Mouse (Mus musculus) heart, adult 2 months (tissue): Measurements from ENCODE around the gene Wdhd1. TPM values are rescaled to one million over a fixed set of nuclear protein-coding genes. Genes with fewer than 3 reads are reported as not detected.

Source experiments
- DNase-seq, 2 experiments: peaks; one replicate each; pipeline ENCODE4 v3.0.0; 2021
- H3K27ac ChIP-seq: fragments of 200-600 bp; 2 replicates; pipeline ENCODE4 v1.8.1; 2022
- H3K27me3 ChIP-seq: fragments of 200-500 bp; 2 replicates; pipeline ENCODE4 v1.6.1; 2012; ENCODE audit warnings: mild to moderate bottlenecking, low read length, inconsistent platforms, mixed read lengths; ENCODE audit not compliant: control insufficient read depth, insufficient read depth
- H3K36me3 ChIP-seq: fragments of 200-500 bp; 2 replicates; pipeline ENCODE4 v1.6.1; 2012; ENCODE audit warnings: low read length, inconsistent platforms; ENCODE audit not compliant: control insufficient read depth, insufficient read depth
- H3K4me1 ChIP-seq: fragments of 200-500 bp; 2 replicates; pipeline ENCODE4 v1.6.1; 2011; ENCODE audit warnings: low read length; ENCODE audit not compliant: control insufficient read depth, insufficient read depth
- H3K4me3 ChIP-seq: fragments of 200-600 bp; 2 replicates; pipeline ENCODE4 v1.8.1; 2022
- H3K79me2 ChIP-seq: fragments of 200-500 bp; replicated peaks from 2 replicates; pipeline ENCODE4 v1.6.1; 2012; ENCODE audit warnings: mild to moderate bottlenecking, inconsistent platforms, low read length, moderate library complexity, mixed read lengths; ENCODE audit not compliant: control insufficient read depth, insufficient read depth
- H3K9ac ChIP-seq: fragments of 200-500 bp; 2 replicates; pipeline ENCODE4 v1.6.1; 2012; ENCODE audit warnings: low read depth, mild to moderate bottlenecking, control low read depth, inconsistent platforms, low read length, mixed read lengths
- CTCF ChIP-seq: fragments of 200-600 bp; IDR thresholded peaks from 2 replicates; pipeline ENCODE4 v1.8.1; 2022; ENCODE audit warnings: antibody characterized with exemption, mild to moderate bottlenecking, moderate library complexity
- EP300 ChIP-seq: fragments of 200-500 bp; IDR thresholded peaks from 2 replicates; pipeline ENCODE4 v1.6.1; 2011; ENCODE audit warnings: low read depth, low read length, control low read depth; ENCODE audit not compliant: insufficient read depth
- POLR2A ChIP-seq: fragments of 200-500 bp; IDR thresholded peaks from 2 replicates; pipeline ENCODE4 v1.6.1; 2011; ENCODE audit warnings: mild to moderate bottlenecking, low read depth, low read length, control low read depth; ENCODE audit not compliant: insufficient read depth
- WGBS: fragments of 180-500 bp; shearing (Covaris S2); methylation state at CpG from one replicate; pipeline ENCODE4 v1.1.7; 2018; 5-methylcytosine and 5-hydroxymethylcytosine counted together
- intact Hi-C: fragments of 180-260 bp; cut with DNase I; formaldehyde crosslinking; loops from one replicate; pipeline ENCODE4 v1.15.1; 2025
- polyA plus RNA-seq: library from polyadenylated mRNA; depleted of rRNA; stranded (reverse); fragments of >200 nt; gene quantifications from 2 replicates; pipeline ENCODE4 v1.2.3, GENCODE M21; 2012; rRNA removed
- total RNA-seq, 2 experiments: library from RNA; stranded (reverse); gene quantifications; 2 replicates each; pipeline ENCODE4 v1.2.3; 2021

The Wdhd1 gene
- total and polyA plus RNA-seq, 3 experiments = 0.33 to 0.73 (median 0.48) TPM

DNA sequence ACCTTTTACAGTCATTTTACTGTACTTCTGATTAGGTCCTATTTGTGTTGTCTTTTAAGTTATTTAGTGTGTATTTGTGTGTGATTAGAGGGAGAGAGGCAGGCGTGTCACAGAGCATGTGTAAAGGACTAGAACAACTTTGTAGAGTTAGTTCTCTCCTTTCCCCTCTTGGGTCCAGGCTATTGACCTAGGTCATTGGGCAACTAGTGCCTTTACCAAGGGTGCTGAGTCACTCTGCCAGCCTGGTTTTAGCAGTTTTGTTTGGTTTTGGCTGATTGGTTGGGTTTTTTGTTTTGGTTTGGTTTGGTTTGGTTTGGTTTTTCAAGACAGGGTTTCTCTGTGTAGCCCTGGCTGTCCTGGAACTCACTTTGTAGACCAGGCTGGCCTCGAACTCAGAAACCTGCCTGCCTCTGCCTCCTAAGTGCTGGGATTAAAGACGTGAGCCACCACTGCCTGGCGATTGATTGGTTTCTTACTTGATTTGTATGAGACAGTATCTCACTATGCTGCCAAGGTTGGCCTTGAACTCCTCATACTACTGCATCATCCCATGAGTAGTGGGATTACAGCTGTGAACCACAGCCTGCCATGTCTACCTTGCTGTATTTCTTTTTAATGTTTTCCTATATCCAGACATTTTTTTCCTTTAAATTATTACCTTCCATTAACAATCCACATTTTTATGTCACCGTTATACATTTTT lies 71.2 kb downstream of the Wdhd1 start:
- no peaks in the 10 kb centered on the region for H3K79me2 ChIP-seq
- intact Hi-C loops = no loop called here
- H3K36me3 ChIP-seq = no peaks in the 10 kb centered on the region
- H3K27ac ChIP-seq = no peak overlapping the region
- no peak for TF ChIP-seq CTCF
- no peak for TF ChIP-seq EP300
- no peak for TF ChIP-seq POLR2A
- H3K4me1 ChIP-seq = no peaks in the 10 kb centered on the region
- no peaks in the 10 kb centered on the region for H3K27me3 ChIP-seq
- no peak for DNase-seq
- WGBS = 89% methylated on average over 5 of the region's 5 CpGs
- H3K9ac ChIP-seq = no peak overlapping the region
- H3K4me3 ChIP-seq = no peak overlapping the region

DNA sequence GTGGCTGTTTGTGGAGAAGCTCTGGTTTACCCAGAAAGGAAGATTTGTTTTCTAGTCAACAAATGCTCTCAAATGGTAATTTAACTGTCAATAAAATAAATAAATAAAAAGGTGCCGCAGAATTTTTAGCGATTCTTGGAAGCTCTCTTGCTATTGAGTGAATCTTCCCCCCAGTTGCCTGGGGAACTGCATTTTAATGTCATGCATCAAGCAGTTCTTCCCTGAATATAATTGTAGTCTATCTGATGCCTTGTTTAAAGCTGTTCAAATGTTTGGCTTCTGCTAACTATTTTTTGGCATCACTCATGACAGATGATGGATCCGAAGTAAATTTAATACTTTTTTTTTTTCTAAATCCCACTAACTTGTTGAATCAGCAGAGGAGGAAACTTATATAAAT lies 79.3 kb downstream of the Wdhd1 start:
- intact Hi-C loops = no loop called here
- Histone ChIP-seq H3K79me2 (no peaks in the 10 kb centered on the region), H3K4me1 (no peaks in the 10 kb centered on the region), H3K27me3 (no peaks in the 10 kb centered on the region), H3K27ac (no peak overlapping the region), H3K4me3 (no peak overlapping the region), H3K9ac (no peak overlapping the region), H3K36me3 (no peaks in the 10 kb centered on the region)
- 88% methylated on average over 3 of the region's 3 CpGs for WGBS
- DNase-seq = no peak
- TF ChIP-seq EP300 (no peak), CTCF (no peak), POLR2A (no peak)

DNA sequence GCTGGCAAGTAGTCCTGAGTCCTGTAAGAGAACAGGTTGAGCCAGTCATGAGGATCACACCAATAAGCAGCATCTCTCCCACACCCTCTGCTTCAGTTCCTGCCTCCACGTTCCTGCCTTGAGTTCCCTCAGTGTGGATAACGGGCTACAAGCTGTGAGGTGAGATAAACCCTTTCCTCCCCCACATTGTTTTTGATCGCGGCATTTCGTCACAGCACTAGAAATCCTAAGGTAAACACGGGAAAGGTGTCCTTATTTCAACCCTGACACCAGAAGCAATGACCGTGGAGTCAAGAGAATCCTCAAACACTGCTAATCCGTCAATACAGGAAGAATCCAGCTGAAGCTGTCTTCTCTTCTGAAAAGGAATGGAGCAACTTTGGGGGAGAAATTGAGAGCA lies 79.9 kb downstream of the Wdhd1 start:
- WGBS = 68% methylated on average over 8 of the region's 8 CpGs
- no peak for TF ChIP-seq CTCF
- no peak for TF ChIP-seq EP300
- no peak for TF ChIP-seq POLR2A
- no peaks in the 10 kb centered on the region for H3K79me2 ChIP-seq
- H3K4me1 ChIP-seq = no peaks in the 10 kb centered on the region
- no peak overlapping the region for H3K27ac ChIP-seq
- no peaks in the 10 kb centered on the region for H3K27me3 ChIP-seq
- no peak overlapping the region for H3K4me3 ChIP-seq
- intact Hi-C loops = no loop called here
- no peak overlapping the region for H3K9ac ChIP-seq
- no peaks in the 10 kb centered on the region for H3K36me3 ChIP-seq
- no peak for DNase-seq

DNA sequence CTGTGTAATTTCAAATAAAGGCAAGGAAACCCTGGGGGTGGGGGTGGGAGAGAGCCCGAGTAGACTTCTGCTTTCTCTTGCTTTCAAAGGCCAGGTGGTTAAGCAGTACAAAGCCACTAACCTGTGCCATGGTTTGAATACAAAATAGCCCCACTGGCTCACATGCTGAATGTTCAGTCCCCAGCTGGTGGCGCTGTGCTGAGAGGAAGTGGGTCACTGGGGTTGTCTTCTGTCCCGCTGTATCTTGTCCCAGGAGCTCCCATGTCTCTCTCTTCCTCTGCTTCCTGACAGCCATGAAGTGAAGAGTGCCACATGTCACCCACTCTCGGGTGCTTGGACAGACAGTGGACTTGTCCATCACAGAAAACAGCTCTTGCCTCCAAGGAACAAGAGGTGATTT lies 82.6 kb downstream of the Wdhd1 start:
- no peaks in the 10 kb centered on the region for H3K79me2 ChIP-seq
- intact Hi-C loops = no loop called here
- WGBS = 41% methylated on average over 4 of the region's 4 CpGs

DNA sequence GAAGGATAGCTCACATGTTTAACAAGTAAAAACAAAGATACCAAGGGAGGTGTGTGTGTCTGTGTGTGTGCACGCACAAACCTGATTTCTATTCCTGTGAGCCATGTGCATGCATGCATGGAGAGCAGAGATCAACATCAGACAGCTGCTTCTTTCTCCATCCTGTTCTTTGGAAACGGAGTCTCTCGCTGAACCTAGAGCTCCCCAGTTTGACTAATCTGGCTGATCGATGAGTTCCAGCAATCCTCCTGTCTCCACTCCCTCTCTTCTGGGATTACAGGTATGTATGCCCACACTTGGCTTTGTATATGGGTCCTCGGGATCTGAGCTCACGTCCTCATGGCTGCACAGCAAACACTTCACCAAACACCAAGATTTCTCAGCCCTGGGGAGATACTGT lies 83.2 kb downstream of the Wdhd1 start:
- Histone ChIP-seq H3K4me1 (no peaks in the 10 kb centered on the region), H3K79me2 (no peaks in the 10 kb centered on the region), H3K36me3 (no peaks in the 10 kb centered on the region), H3K9ac (no peak overlapping the region), H3K27me3 (no peaks in the 10 kb centered on the region), H3K27ac (no peak overlapping the region), H3K4me3 (no peak overlapping the region)
- 86% methylated on average over 6 of the region's 6 CpGs for WGBS
- DNase-seq = no peak
- no peak for TF ChIP-seq CTCF
- no peak for TF ChIP-seq POLR2A
- TF ChIP-seq EP300 = no peak
- intact Hi-C loops = no loop called here

More for the DNA sequence above, 82.6 kb downstream of the Wdhd1 start:
- H3K27me3 ChIP-seq = no peaks in the 10 kb centered on the region
- no peaks in the 10 kb centered on the region for H3K4me1 ChIP-seq
- H3K9ac ChIP-seq = no peak overlapping the region
- TF ChIP-seq CTCF (0 out of 2 replicates have a peak, but pooled peaks have one; percentile 6), POLR2A (no peak), EP300 (no peak)
- H3K36me3 ChIP-seq = no peaks in the 10 kb centered on the region
- DNase-seq = no peak
- no peak overlapping the region for H3K4me3 ChIP-seq
- no peak overlapping the region for H3K27ac ChIP-seq

DNA sequence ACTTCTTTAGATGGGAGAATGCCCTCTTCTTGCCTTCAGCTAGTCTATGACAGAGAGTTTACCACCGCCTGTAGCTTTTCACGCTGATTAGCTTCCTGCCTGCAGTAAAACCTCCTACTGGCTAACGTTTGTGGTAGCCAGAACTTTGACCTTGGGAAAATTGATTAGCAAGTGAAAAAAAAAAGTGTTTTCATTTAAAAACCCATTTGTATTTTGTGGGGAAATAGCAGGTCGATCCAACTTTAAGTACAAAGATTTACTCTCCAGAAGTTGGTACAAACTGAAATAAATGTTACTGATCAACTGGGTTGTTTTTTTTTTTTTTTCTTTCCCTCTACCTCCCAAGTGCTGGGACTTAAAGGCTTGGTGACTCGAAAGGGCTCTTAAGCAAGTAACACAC lies 84.8 kb downstream of the Wdhd1 start:
- H3K36me3 ChIP-seq = no peaks in the 10 kb centered on the region
- no peak overlapping the region for H3K9ac ChIP-seq
- no peak for TF ChIP-seq POLR2A
- no peak for TF ChIP-seq CTCF
- no peak for TF ChIP-seq EP300
- intact Hi-C loops = no loop called here
- H3K4me3 ChIP-seq = no peak overlapping the region
- H3K27ac ChIP-seq = no peak overlapping the region
- H3K4me1 ChIP-seq = peaks cover 3% of the 10 kb centered on the region; the same call in 1 of the 2 replicates
- no peaks in the 10 kb centered on the region for H3K79me2 ChIP-seq
- DNase-seq = no peak
- 61% methylated on average over 5 of the region's 5 CpGs for WGBS
- no peaks in the 10 kb centered on the region for H3K27me3 ChIP-seq

Other genes with a start within 250 kb of the Wdhd1 start
- 1 to 10 TPM; 6.3 to 7.0 TPM for gene Gch1, start 87.4 kb downstream of the Wdhd1 start, total RNA-seq
- 4.7 and 8.9 TPM in 2 replicates for gene Gch1, start 87.4 kb downstream of the Wdhd1 start, polyA plus RNA-seq
- 10 to 100 TPM; 13.4 to 14.9 TPM for gene Socs4, start 74 bp upstream of the Wdhd1 start, total RNA-seq
- gene Socs4, start 74 bp upstream of the Wdhd1 start, polyA plus RNA-seq = 2.2 and 5.5 TPM in 2 replicates
- gene Mapk1ip1l, start 21.4 kb upstream of the Wdhd1 start, total RNA-seq = 10 to 100 TPM; 29.8 to 34.2 TPM
- gene Mapk1ip1l, start 21.4 kb upstream of the Wdhd1 start, polyA plus RNA-seq = 14.6 and 15.0 TPM in 2 replicates
- 1 to 10 TPM; 3.2 to 5.8 TPM for gene Lgals3, start 90.9 kb upstream of the Wdhd1 start, total RNA-seq
- gene Lgals3, start 90.9 kb upstream of the Wdhd1 start, polyA plus RNA-seq = 12.6 and 19.0 TPM in 2 replicates
- gene Dlgap5, start 141.6 kb upstream of the Wdhd1 start, total RNA-seq = under 1 TPM; 0.21 to 0.89 TPM
- 0.06 and 0.32 TPM in 2 replicates for gene Dlgap5, start 141.6 kb upstream of the Wdhd1 start, polyA plus RNA-seq
- gene Fbxo34, start 173.6 kb upstream of the Wdhd1 start, total RNA-seq = 10 to 100 TPM; 10.3 to 11.3 TPM
- 7.4 and 8.8 TPM in 2 replicates for gene Fbxo34, start 173.6 kb upstream of the Wdhd1 start, polyA plus RNA-seq